16 mouse cellular contexts compared by ENCODE assay signal in the genomic region with DNA sequence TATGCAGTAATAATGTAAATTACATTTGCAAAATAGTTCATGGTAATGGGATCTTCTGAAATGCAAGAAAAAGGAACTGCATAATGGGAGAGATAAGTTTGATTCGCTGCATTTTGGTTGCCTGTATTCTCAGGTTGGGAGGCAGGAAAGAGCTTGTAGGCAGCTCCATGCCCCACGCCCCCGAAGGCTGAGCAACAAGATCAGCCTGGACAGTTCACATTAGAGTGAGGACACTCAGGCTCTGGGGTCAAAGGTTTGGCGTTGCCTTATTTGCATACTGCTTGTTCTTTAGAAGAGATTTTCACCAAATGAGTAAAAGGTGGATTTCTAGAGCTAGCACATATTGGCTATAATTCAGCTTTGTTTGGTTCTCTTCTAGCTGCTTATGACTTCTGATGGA.
DNase-seq lines count a peak whose midpoint lies in the region.
"Had no signal": no experiment of that assay in that cellular context is flagged by ENCODE, and none has a peak within 500 bp of the region (broad histone marks: within the 10 kb centered on the region; RNA-seq: fewer than 3 reads in every experiment).

No protein-coding gene starts in this region.

- peak; percentile 24 for DNase-seq in kidney, adult 11 months
- no peak for DNase-seq in kidney, postnatal 10 days
- DNase-seq in kidney, adult 8-10 months = peak; percentile 18 to 22
- DNase-seq in kidney, postnatal 4 days = no peak
- peak; percentile 5 for DNase-seq in kidney, postnatal 14 days
- peak; percentile 47 to 56 for DNase-seq in kidney, postnatal 36 days
- DNase-seq in embryo, embryonic 11 days = no peak
- DNase-seq: adrenal gland, postnatal 10 days; B cell, adult 2 months; cerebellum, adult 11 months; cerebellum, adult 8-10 months; cerebellum, postnatal 10 days; cerebellum, postnatal 36 days; gastrocnemius, postnatal 10 days; gastrocnemius, postnatal 36 days; heart, postnatal 36 days had no signal

Comparison
In these comparisons a context has a peak if more than half of its experiments do, and no peak if none do; other contexts are left out.
1. DNase-seq: peak in kidney, adult 11 months (single experiment), kidney, adult 8-10 months (2 of 2), kidney, postnatal 14 days (single experiment) and kidney, postnatal 36 days (2 of 2); none in kidney, postnatal 10 days (single experiment), kidney, postnatal 4 days (0 of 2) and embryo, embryonic 11 days (single experiment).